Mouse (Mus musculus): ENCODE data around the gene Ndufv3. TPM values are rescaled to one million over a fixed set of nuclear protein-coding genes. Genes with fewer than 3 reads are reported as not detected.

Ndufv3 gene
- polyA plus RNA-seq, 1 experiment from 2014 or later = 534 TPM

DNA sequence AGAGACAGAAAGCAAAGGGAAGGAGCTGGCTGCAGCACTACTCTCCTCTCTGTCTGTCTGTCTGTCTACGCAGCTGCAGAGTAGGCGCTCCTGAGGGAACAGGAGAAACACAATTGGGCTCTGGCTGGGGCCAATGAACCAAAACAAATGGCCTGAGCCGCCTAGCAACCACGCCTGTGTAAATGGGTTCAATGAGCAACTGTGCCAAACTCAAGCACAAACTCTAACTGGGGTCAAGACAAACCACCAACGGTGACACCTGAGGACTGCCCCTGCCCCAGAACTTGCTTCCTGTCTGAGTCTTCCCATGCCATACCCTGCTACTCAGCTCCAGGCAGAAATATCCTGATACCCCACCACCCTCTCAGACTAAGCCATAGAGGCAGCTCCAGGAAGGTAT lies 14.9 kb upstream of the Ndufv3 start:
- no peak for ATAC-seq
- H3K27me3 ChIP-seq (replicated peaks; ENCODE audit: control insufficient read depth, insufficient read depth, low read length) = no peaks in the 10 kb centered on the region
- H3K9ac ChIP-seq (ENCODE audit: low read depth, low read length) = no peak overlapping the region
- H3K4me1 ChIP-seq (replicated peaks; ENCODE audit: control insufficient read depth, insufficient read depth, low read length) = no peaks in the 10 kb centered on the region
- whole genome bisulfite sequencing = 80% methylated on average over 5 of the region's 5 CpGs
- H3K27ac ChIP-seq (ENCODE audit: low read depth, low read length) = no peak overlapping the region
- no peak overlapping the region for H3K4me2 ChIP-seq (replicated peaks; ENCODE audit: low read depth)
- peaks cover 78% of the 10 kb centered on the region for H3K36me3 ChIP-seq (ENCODE audit: control insufficient read depth, insufficient read depth)
- no peak for TF ChIP-seq CTCF (IDR thresholded peaks at IDR 0.05; ENCODE audit: low read depth)
- no peaks in the 10 kb centered on the region for H3K9me3 ChIP-seq (ENCODE audit: control insufficient read depth)
- H3K4me3 ChIP-seq (ENCODE audit: low read depth, low read length) = no peak overlapping the region

DNA sequence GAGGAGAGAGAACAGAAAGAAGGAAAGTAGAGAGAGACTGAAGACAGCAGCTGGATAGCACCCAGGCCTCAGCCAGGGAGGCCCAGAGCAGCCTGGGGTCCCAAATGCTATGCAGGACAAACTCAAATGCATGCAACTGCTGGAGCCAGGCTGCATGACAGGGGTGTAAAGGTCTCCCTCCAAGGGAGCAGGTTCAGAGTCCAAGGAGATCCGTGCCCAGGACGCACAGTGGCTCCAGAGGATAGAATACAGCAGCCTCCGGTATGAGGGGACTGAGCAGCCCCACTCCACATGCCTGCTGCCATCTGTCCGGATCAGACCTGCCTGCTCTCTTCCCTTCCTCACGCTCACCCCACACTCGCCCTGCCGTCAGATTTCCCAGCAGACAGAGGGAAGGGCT lies 13.6 kb upstream of the Ndufv3 start:
- Histone ChIP-seq H3K9me3 (ENCODE audit: control insufficient read depth) (no peaks in the 10 kb centered on the region), H3K4me3 (ENCODE audit: low read depth, low read length) (no peak overlapping the region), H3K36me3 (ENCODE audit: control insufficient read depth, insufficient read depth) (peaks cover 78% of the 10 kb centered on the region), H3K27me3 (replicated peaks; ENCODE audit: control insufficient read depth, insufficient read depth, low read length) (no peaks in the 10 kb centered on the region), H3K4me1 (replicated peaks; ENCODE audit: control insufficient read depth, insufficient read depth, low read length) (no peaks in the 10 kb centered on the region), H3K27ac (ENCODE audit: low read depth, low read length) (no peak overlapping the region), H3K4me2 (replicated peaks; ENCODE audit: low read depth) (no peak overlapping the region), H3K9ac (ENCODE audit: low read depth, low read length) (no peak overlapping the region)
- no peak for ATAC-seq
- TF ChIP-seq CTCF (IDR thresholded peaks at IDR 0.05; ENCODE audit: low read depth) = no peak
- 68% methylated on average over 7 of the region's 7 CpGs for WGBS

DNA sequence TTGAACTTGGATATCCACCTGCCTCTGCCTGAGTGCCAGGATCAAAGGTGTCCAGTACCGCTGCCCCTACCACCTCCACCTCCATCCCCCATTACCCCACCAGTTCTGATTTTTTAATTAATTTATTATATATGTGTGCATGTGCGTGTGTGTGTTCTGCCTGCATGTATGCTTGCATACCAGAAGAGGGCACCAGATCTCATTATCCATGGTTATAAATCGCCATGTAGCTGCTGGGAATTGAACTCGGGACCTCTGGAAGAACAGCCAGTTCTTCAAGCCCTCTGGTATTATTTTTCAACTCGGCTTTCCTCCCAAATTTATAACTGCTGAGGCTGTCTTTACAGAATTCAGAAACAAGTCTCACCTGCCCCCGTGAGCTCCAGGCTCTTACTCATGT lies 9.0 kb upstream of the Ndufv3 start:
- WGBS = 95% methylated on average over 6 of the region's 6 CpGs
- Histone ChIP-seq H3K4me3 (ENCODE audit: low read depth, low read length) (no peak overlapping the region), H3K27ac (ENCODE audit: low read depth, low read length) (no peak overlapping the region), H3K9ac (ENCODE audit: low read depth, low read length) (0 out of 2 replicates have a peak overlapping the region, but pooled peaks have one; percentile 70), H3K36me3 (ENCODE audit: control insufficient read depth, insufficient read depth) (peaks cover 37% of the 10 kb centered on the region), H3K4me1 (replicated peaks; ENCODE audit: control insufficient read depth, insufficient read depth, low read length) (no peaks in the 10 kb centered on the region), H3K4me2 (replicated peaks; ENCODE audit: low read depth) (peak overlapping the region; percentile 96), H3K27me3 (replicated peaks; ENCODE audit: control insufficient read depth, insufficient read depth, low read length) (no peaks in the 10 kb centered on the region), H3K9me3 (ENCODE audit: control insufficient read depth) (no peaks in the 10 kb centered on the region)
- TF ChIP-seq CTCF (IDR thresholded peaks at IDR 0.05; ENCODE audit: low read depth) = peak; percentile 50
- no peak for ATAC-seq

DNA sequence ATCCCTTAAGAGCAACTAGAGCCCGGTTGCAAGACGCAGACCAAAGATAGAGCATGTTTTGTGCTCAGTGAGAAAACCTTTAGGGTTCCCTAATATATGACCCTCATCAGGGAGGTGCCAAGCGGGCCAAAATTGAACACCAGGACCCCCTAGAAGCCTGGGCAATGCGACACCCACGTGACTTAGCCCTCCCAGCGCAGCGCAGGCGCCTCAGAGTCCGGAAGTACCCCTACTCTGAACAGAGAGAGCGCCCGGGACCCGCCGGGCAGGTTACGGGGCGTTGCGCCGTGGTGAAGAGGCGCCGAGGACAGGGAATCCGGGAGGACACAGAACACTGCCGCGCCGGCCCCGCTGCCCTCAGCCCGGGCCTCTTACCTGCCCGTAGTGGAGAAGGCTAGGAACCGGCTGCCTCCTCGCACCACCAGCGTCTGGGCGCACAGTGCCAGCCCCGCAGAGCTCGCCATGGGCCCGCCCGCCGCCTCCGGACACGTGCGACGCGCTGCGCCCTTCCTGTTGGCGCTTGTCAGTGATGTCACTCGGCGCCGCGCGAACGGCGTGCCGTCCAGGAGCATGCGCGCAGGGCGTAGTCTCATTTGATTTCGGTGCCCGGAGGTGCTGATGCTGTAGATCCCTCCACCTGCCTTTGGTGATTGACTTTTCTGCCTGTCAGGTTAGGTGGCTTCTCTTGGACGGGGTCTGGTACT lies 8.0 kb upstream of the Ndufv3 start:
- Histone ChIP-seq H3K4me2 (replicated peaks; ENCODE audit: low read depth) (peak overlapping the region; percentile 96), H3K4me3 (ENCODE audit: low read depth, low read length) (peak overlapping the region; percentile 92), H3K9ac (ENCODE audit: low read depth, low read length) (peak overlapping the region; percentile 70), H3K36me3 (ENCODE audit: control insufficient read depth, insufficient read depth) (peaks cover 29% of the 10 kb centered on the region), H3K9me3 (ENCODE audit: control insufficient read depth) (no peaks in the 10 kb centered on the region), H3K27ac (ENCODE audit: low read depth, low read length) (peak overlapping the region; percentile 82), H3K27me3 (replicated peaks; ENCODE audit: control insufficient read depth, insufficient read depth, low read length) (no peaks in the 10 kb centered on the region), H3K4me1 (replicated peaks; ENCODE audit: control insufficient read depth, insufficient read depth, low read length) (no peaks in the 10 kb centered on the region)
- ATAC-seq = peak; percentile 91
- TF ChIP-seq CTCF (IDR thresholded peaks at IDR 0.05; ENCODE audit: low read depth) = no peak
- 0% methylated on average over 56 of the region's 56 CpGs for WGBS

- 0 out of 2 replicates have a peak, but pooled peaks have one; percentile 15 for ATAC-seq
- no peak for TF ChIP-seq CTCF (IDR thresholded peaks at IDR 0.05; ENCODE audit: low read depth)
- H3K27ac ChIP-seq (ENCODE audit: low read depth, low read length) = no peak overlapping the region; the same call in 1 of the 2 replicates
Observed at GRCm38 (mm10) chr17:31512593-31512992, 7.3 kb upstream of the Ndufv3 start.

DNA sequence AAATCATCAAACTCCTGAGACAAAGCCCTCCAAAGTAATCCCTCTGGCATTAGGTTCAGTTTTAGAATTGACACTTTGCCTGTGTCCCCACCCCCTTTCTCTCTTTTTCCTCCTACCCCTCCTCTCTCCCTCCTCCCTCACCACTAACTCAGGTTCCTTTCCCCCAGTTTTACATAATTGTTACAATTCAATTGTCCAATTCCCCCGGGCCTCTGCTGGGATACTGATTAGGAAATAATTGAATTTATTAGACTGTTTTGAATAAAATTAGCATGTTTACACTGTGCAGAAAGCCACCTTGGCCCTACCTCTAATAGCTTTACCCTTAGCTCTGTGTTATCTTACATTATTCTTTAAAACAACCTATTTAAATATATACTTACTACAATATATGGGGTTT lies 5.2 kb upstream of the Ndufv3 start:
- Histone ChIP-seq H3K27me3 (replicated peaks; ENCODE audit: control insufficient read depth, insufficient read depth, low read length) (no peaks in the 10 kb centered on the region), H3K4me3 (ENCODE audit: low read depth, low read length) (no peak overlapping the region), H3K9ac (ENCODE audit: low read depth, low read length) (no peak overlapping the region), H3K27ac (ENCODE audit: low read depth, low read length) (no peak overlapping the region), H3K36me3 (ENCODE audit: control insufficient read depth, insufficient read depth) (peaks cover 2% of the 10 kb centered on the region; the same call in 1 of the 2 replicates), H3K4me1 (replicated peaks; ENCODE audit: control insufficient read depth, insufficient read depth, low read length) (no peaks in the 10 kb centered on the region), H3K9me3 (ENCODE audit: control insufficient read depth) (no peaks in the 10 kb centered on the region), H3K4me2 (replicated peaks; ENCODE audit: low read depth) (no peak overlapping the region)
- no peak for TF ChIP-seq CTCF (IDR thresholded peaks at IDR 0.05; ENCODE audit: low read depth)
- 73% methylated on average over 1 of the region's 1 CpGs for WGBS
- no peak for ATAC-seq

More at GRCm38 (mm10) chr17:31512593-31512992, 7.3 kb upstream of the Ndufv3 start:
- peak overlapping the region; percentile 70 for H3K9ac ChIP-seq (ENCODE audit: low read depth, low read length)
- H3K27me3 ChIP-seq (replicated peaks; ENCODE audit: control insufficient read depth, insufficient read depth, low read length) = no peaks in the 10 kb centered on the region
- H3K4me2 ChIP-seq (replicated peaks; ENCODE audit: low read depth) = peak overlapping the region; percentile 96
- 17% methylated on average over 6 of the region's 6 CpGs for WGBS
- H3K36me3 ChIP-seq (ENCODE audit: control insufficient read depth, insufficient read depth) = peaks cover 22% of the 10 kb centered on the region
- H3K4me1 ChIP-seq (replicated peaks; ENCODE audit: control insufficient read depth, insufficient read depth, low read length) = no peaks in the 10 kb centered on the region
- H3K9me3 ChIP-seq (ENCODE audit: control insufficient read depth) = no peaks in the 10 kb centered on the region
- H3K4me3 ChIP-seq (ENCODE audit: low read depth, low read length) = peak overlapping the region; percentile 92

Measured in intestine, postnatal 0 days (tissue).